In the genomic region with DNA sequence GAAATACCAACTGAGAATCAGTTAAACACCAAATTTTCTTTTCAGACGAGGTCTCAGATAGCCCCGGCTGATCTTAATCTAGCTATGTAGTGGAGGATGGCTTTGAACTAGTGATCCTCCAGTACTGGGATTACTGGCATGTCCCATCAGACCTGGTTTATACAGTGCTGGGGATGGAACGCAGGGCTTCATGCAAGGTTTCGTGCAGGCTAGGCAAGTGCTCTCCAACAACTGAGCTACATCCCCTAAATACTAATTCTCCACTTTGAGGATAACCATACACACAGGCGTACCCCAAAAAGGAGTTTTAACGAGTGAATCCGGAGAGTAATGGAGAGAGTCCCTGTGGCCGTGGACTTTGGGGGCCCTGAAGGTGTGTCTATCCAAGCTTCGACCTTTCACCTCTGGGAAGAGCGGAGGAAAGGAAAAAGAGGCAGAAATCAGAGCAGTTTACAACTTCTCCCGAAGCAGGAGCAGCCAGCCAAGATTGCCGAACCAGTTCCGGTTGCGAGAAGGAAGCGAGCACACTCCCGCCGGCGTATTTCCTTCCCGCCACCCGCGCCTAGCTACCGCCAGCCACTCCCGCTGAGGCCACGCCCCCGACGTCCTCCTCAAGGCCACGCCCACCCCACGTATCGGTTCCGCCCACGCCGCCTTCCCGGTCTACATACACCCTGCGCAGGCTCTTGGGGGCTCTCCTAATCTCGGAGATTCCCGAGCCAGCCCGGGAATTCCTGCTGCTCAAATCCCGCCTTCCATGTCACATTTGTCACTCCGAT, we compare ENCODE assay signal across 8 mouse cellular contexts. TPM values are rescaled to one million over a fixed set of nuclear protein-coding genes. Genes with fewer than 3 reads are reported as not detected.
DNase-seq lines count a peak whose midpoint lies in the region; ATAC-seq lines count a peak whose summit lies in the region.

No protein-coding gene starts in this region.

- peak; percentile 93 for ATAC-seq in intestine, embryonic 14.5 days (replicated peaks; ENCODE audit: low FRiP score, low TSS enrichment, low read depth)

- peak overlapping the region; percentile 73 for H3K9ac ChIP-seq in intestine, embryonic 14.5 days (ENCODE audit: low read length)

- peaks cover 33% of the 10 kb centered on the region for H3K4me1 ChIP-seq in intestine, embryonic 14.5 days (replicated peaks; ENCODE audit: control insufficient read depth, insufficient read depth, low read length)

- H3K27ac ChIP-seq in intestine, embryonic 14.5 days (ENCODE audit: low read depth), result peak overlapping the region; percentile 92

- H3K36me3 ChIP-seq in intestine, embryonic 14.5 days (ENCODE audit: control insufficient read depth, insufficient read depth, low read length), result peaks cover 8% of the 10 kb centered on the region; the same call in 1 of the 2 replicates

- intact Hi-C loops in gastrocnemius, postnatal 14 days (cut with DNase I; ENCODE audit: low total_unique reads), result no loop called here
- intact Hi-C loops in left cerebral cortex, postnatal 14 days (cut with DNase I), result loop anchor here (2.0 kb wide), 1 partner anchor 44 kb away; no protein-coding TSS in a partner anchor

- H3K4me2 ChIP-seq in intestine, embryonic 14.5 days (ENCODE audit: low read length), result peak overlapping the region; percentile 84

- no peaks in the 10 kb centered on the region for H3K27me3 ChIP-seq in intestine, embryonic 14.5 days (replicated peaks; ENCODE audit: control insufficient read depth, insufficient read depth, low read length)

- H3K4me3 ChIP-seq in intestine, embryonic 14.5 days (ENCODE audit: low read depth, low read length), result peak overlapping the region; percentile 63

- DNase-seq in adrenal gland, adult (ENCODE audit: inconsistent age in 2 of 2, low spot score in 1 of 2), result peak; percentile 98 to 99
- DNase-seq in embryo, embryonic 10.5 days (ENCODE audit: low spot score), result peak; percentile 100
- peak; percentile 99 for DNase-seq in gastrocnemius, postnatal 14 days
- peak; percentile 98 for DNase-seq in intestine, embryonic 14.5 days (ENCODE audit: low spot score)
- DNase-seq in left cerebral cortex, postnatal 14 days (ENCODE audit: low spot score in 2 of 2), result peak; percentile 97 to 98
- peak; percentile 98 for DNase-seq in mesoderm, embryonic 11.5 days (ENCODE audit: low read depth, low spot score)
- DNase-seq in right cerebral cortex, postnatal 36 days (ENCODE audit: low spot score in 2 of 2), result peak; percentile 94 to 95
- peak; percentile 98 for DNase-seq in yolk sac, embryonic 10.5 days (ENCODE audit: low spot score)

- WGBS in intestine, embryonic 14.5 days, result 3% methylated on average over 39 of the region's 39 CpGs

- H3K9me3 ChIP-seq in intestine, embryonic 14.5 days (ENCODE audit: control insufficient read depth, low read length), result 0 out of 2 replicates have a peak, but pooled peaks cover 3% of the 10 kb centered on the region

RNA-seq across cellular contexts. Expression of a gene that starts 0.6 kb away (rescaled TPM):
- total RNA-seq in gastrocnemius, postnatal 14 days (2021), result 10 to 100 TPM in 1 of 2 experiments, 1 to 10 TPM in 1; 6.8 to 11.2 TPM
- polyA plus RNA-seq in intestine, embryonic 14.5 days (2014; fragmentation: Nextera tagmentation; extraction: Ambion mirVana), result 53.5 and 60.1 TPM in 2 replicates
- total RNA-seq in left cerebral cortex, postnatal 14 days (2021), result 10 to 100 TPM; 28.5 to 29.9 TPM

RNA-seq across cellular contexts. Expression of a gene that starts 42.8 kb away (rescaled TPM):
- total RNA-seq in gastrocnemius, postnatal 14 days (2021), result 10 to 100 TPM; 25.6 to 28.4 TPM
- polyA plus RNA-seq in intestine, embryonic 14.5 days (2014; fragmentation: Nextera tagmentation; extraction: Ambion mirVana), result 21.1 and 24.5 TPM in 2 replicates
- 10 to 100 TPM; 44.4 to 47.0 TPM for total RNA-seq in left cerebral cortex, postnatal 14 days (2021)

Comparison
In these comparisons a context has a peak if more than half of its experiments do, and no peak if none do; other contexts are left out.
1. Peak in every context shown above with its lines: DNase-seq, ATAC-seq, H3K4me3 ChIP-seq and H3K27ac ChIP-seq.